Mouse (Mus musculus) forebrain, embryonic 14.5 days (tissue): ENCODE results near the gene Rgs8. TPM values are rescaled to one million over a fixed set of nuclear protein-coding genes. Genes with fewer than 3 reads are reported as not detected.

ENCODE experiments used
- ATAC-seq: fragments of 200-750 bp; cut with Nextera tagmentation; 2 replicates; pipeline ENCODE4 v1.8.0; 2017; ENCODE audit warnings: mild to moderate bottlenecking, moderate library complexity
- DNase-seq: peaks from one replicate; pipeline ENCODE4 v3.0.0-alpha.2; 2015; ENCODE audit warnings: low spot score
- H3K27ac ChIP-seq: fragments of 300-500 bp; sonication (generic); 2 replicates; pipeline ENCODE4 v1.5.1; 2014; ENCODE audit warnings: low read depth, mild to moderate bottlenecking, control low read depth, low read length, moderate library complexity
- H3K27me3 ChIP-seq: fragments of 300-500 bp; sonication (generic); replicated peaks from 2 replicates; pipeline ENCODE4 v1.6.1; 2014; ENCODE audit warnings: low read length, control low read depth, mixed read lengths; ENCODE audit not compliant: control insufficient read depth, insufficient read depth
- H3K36me3 ChIP-seq: fragments of 300-500 bp; sonication (generic); 2 replicates; pipeline ENCODE4 v1.6.1; 2014; ENCODE audit warnings: low read length, control low read depth; ENCODE audit not compliant: control insufficient read depth, insufficient read depth
- H3K4me1 ChIP-seq: fragments of 300-500 bp; sonication (generic); 2 replicates; pipeline ENCODE4 v1.6.1; 2014; ENCODE audit warnings: antibody characterized with exemption, low read length, control low read depth; ENCODE audit not compliant: control insufficient read depth, insufficient read depth
- H3K4me2 ChIP-seq: fragments of 300-500 bp; sonication (generic); 2 replicates; pipeline ENCODE4 v1.6.1; 2014; ENCODE audit warnings: mild to moderate bottlenecking, control low read depth, low read length
- H3K4me3 ChIP-seq: fragments of 300-500 bp; sonication (generic); 2 replicates; pipeline ENCODE4 v1.5.1; 2014; ENCODE audit warnings: low read depth, low read length, control low read depth
- H3K9ac ChIP-seq: fragments of 300-500 bp; sonication (generic); 2 replicates; pipeline ENCODE4 v1.6.1; 2014; ENCODE audit warnings: mild to moderate bottlenecking, low read length, control low read depth, moderate library complexity
- H3K9me3 ChIP-seq: fragments of 300-500 bp; sonication (generic); replicated peaks from 2 replicates; pipeline ENCODE4 v1.6.1; 2016; ENCODE audit warnings: low read length, control low read depth, mixed read lengths; ENCODE audit not compliant: control insufficient read depth
- WGBS: fragments of 180-500 bp; shearing (Covaris S2); extraction: QIAGEN DNeasy Blood & Tissue Kit; methylation state at CpG from one replicate; pipeline ENCODE4 v1.1.7; 2014; 5-methylcytosine and 5-hydroxymethylcytosine counted together
- polyA plus RNA-seq: library from polyadenylated mRNA; unstranded; fragments of >200 nt; fragmentation: Nextera tagmentation; extraction: Ambion mirVana; gene quantifications from 2 replicates; pipeline ENCODE4 v1.2.1, GENCODE M21; 2014

Gene Rgs8
- polyA plus RNA-seq, 1 experiment from 2014 or later: 14.6 TPM

- Histone ChIP-seq H3K27me3 (no peaks in the 10 kb centered on the region), H3K9ac (no peak overlapping the region), H3K4me2 (no peak overlapping the region), H3K36me3 (no peaks in the 10 kb centered on the region), H3K4me1 (peaks cover 9% of the 10 kb centered on the region), H3K4me3 (no peak overlapping the region), H3K27ac (no peak overlapping the region), H3K9me3 (no peaks in the 10 kb centered on the region)
- DNase-seq: no peak
- 76% methylated on average over 6 of the region's 6 CpGs for WGBS
- ATAC-seq: no peak
Measured at GRCm38 (mm10) chr1:153680363-153680762, 27.5 kb downstream of the Rgs8 start.

- no peaks in the 10 kb centered on the region for H3K9me3 ChIP-seq
- no peaks in the 10 kb centered on the region for H3K27me3 ChIP-seq
- no peak for ATAC-seq
- no peak overlapping the region for H3K9ac ChIP-seq
- WGBS: 76% methylated on average over 2 of the region's 2 CpGs
- peaks cover 9% of the 10 kb centered on the region for H3K4me1 ChIP-seq
- no peak overlapping the region for H3K4me3 ChIP-seq
- no peak overlapping the region for H3K4me2 ChIP-seq
- no peak for DNase-seq
- no peaks in the 10 kb centered on the region for H3K36me3 ChIP-seq
- H3K27ac ChIP-seq: no peak overlapping the region
Measured at GRCm38 (mm10) chr1:153681036-153681435, 28.2 kb downstream of the Rgs8 start.

GRCm38 (mm10) chr1:153683190-153683589 is 30.4 kb downstream of the Rgs8 start:
- H3K27ac ChIP-seq: no peak overlapping the region
- no peak overlapping the region for H3K9ac ChIP-seq
- no peak for ATAC-seq
- H3K4me1 ChIP-seq: peaks cover 9% of the 10 kb centered on the region
- H3K27me3 ChIP-seq: no peaks in the 10 kb centered on the region
- 81% methylated on average over 11 of the region's 11 CpGs for WGBS
- H3K36me3 ChIP-seq: no peaks in the 10 kb centered on the region
- no peak for DNase-seq
- no peak overlapping the region for H3K4me2 ChIP-seq
- H3K9me3 ChIP-seq: no peaks in the 10 kb centered on the region
- no peak overlapping the region for H3K4me3 ChIP-seq

GRCm38 (mm10) chr1:153685630-153686029 is 32.8 kb downstream of the Rgs8 start:
- no peak overlapping the region for H3K4me3 ChIP-seq
- no peaks in the 10 kb centered on the region for H3K4me1 ChIP-seq
- WGBS: 78% methylated on average over 3 of the region's 3 CpGs
- H3K4me2 ChIP-seq: no peak overlapping the region
- ATAC-seq: no peak
- no peaks in the 10 kb centered on the region for H3K36me3 ChIP-seq
- H3K27me3 ChIP-seq: no peaks in the 10 kb centered on the region
- H3K27ac ChIP-seq: no peak overlapping the region
- H3K9ac ChIP-seq: no peak overlapping the region
- no peaks in the 10 kb centered on the region for H3K9me3 ChIP-seq
- DNase-seq: no peak

GRCm38 (mm10) chr1:153692526-153692925 is 39.7 kb downstream of the Rgs8 start:
- Histone ChIP-seq H3K27ac (no peak overlapping the region), H3K4me3 (no peak overlapping the region), H3K4me1 (no peaks in the 10 kb centered on the region), H3K9me3 (no peaks in the 10 kb centered on the region), H3K9ac (no peak overlapping the region), H3K4me2 (no peak overlapping the region), H3K36me3 (no peaks in the 10 kb centered on the region), H3K27me3 (no peaks in the 10 kb centered on the region)
- ATAC-seq (no peak), DNase-seq (no peak)
- 87% methylated on average over 6 of the region's 6 CpGs for WGBS

- no peaks in the 10 kb centered on the region for H3K27me3 ChIP-seq
- no peaks in the 10 kb centered on the region for H3K36me3 ChIP-seq
- H3K4me2 ChIP-seq: no peak overlapping the region
- ATAC-seq: no peak
- no peak overlapping the region for H3K4me3 ChIP-seq
- DNase-seq: no peak
- 88% methylated on average over 6 of the region's 6 CpGs for WGBS
- no peak overlapping the region for H3K27ac ChIP-seq
- H3K9ac ChIP-seq: no peak overlapping the region
- no peaks in the 10 kb centered on the region for H3K9me3 ChIP-seq
- no peaks in the 10 kb centered on the region for H3K4me1 ChIP-seq
Measured at GRCm38 (mm10) chr1:153694372-153695120, 41.7 kb downstream of the Rgs8 start.

GRCm38 (mm10) chr1:153695398-153695797 is 42.6 kb downstream of the Rgs8 start:
- ATAC-seq (no peak), DNase-seq (no peak)
- no peak overlapping the region for H3K4me2 ChIP-seq
- H3K27me3 ChIP-seq: no peaks in the 10 kb centered on the region
- no peak overlapping the region for H3K4me3 ChIP-seq
- no peaks in the 10 kb centered on the region for H3K9me3 ChIP-seq
- H3K9ac ChIP-seq: no peak overlapping the region
- H3K36me3 ChIP-seq: no peaks in the 10 kb centered on the region
- 94% methylated on average over 10 of the region's 10 CpGs for WGBS
- no peaks in the 10 kb centered on the region for H3K4me1 ChIP-seq
- H3K27ac ChIP-seq: no peak overlapping the region

- ATAC-seq: no peak
- H3K27ac ChIP-seq: no peak overlapping the region
Measured at GRCm38 (mm10) chr1:153696093-153696492, 43.3 kb downstream of the Rgs8 start.

GRCm38 (mm10) chr1:153696541-153696940 is 43.7 kb downstream of the Rgs8 start:
- no peak for DNase-seq
- 93% methylated on average over 4 of the region's 4 CpGs for WGBS

More at GRCm38 (mm10) chr1:153696093-153696492, 43.3 kb downstream of the Rgs8 start:
- Histone ChIP-seq H3K9ac (no peak overlapping the region), H3K4me1 (no peaks in the 10 kb centered on the region), H3K4me3 (no peak overlapping the region), H3K9me3 (no peaks in the 10 kb centered on the region), H3K27me3 (no peaks in the 10 kb centered on the region), H3K4me2 (no peak overlapping the region), H3K36me3 (no peaks in the 10 kb centered on the region)
- DNase-seq: no peak
- WGBS: 95% methylated on average over 11 of the region's 11 CpGs

More at GRCm38 (mm10) chr1:153696541-153696940, 43.7 kb downstream of the Rgs8 start:
- Histone ChIP-seq H3K27me3 (no peaks in the 10 kb centered on the region), H3K9ac (no peak overlapping the region), H3K36me3 (no peaks in the 10 kb centered on the region), H3K4me3 (no peak overlapping the region), H3K4me2 (no peak overlapping the region), H3K9me3 (no peaks in the 10 kb centered on the region), H3K4me1 (no peaks in the 10 kb centered on the region), H3K27ac (no peak overlapping the region)
- ATAC-seq: no peak
